Mouse (Mus musculus) induced T-regulatory cell, adult 2 months (primary cell): ENCODE data around the gene Lipo3.
"Not testable (repeated sequence)": the region's sequence is repeated elsewhere in the genome, so short reads cannot be mapped to it uniquely, and the experiment has no call there.

Experiments
- DNase-seq: peaks from one replicate; pipeline ENCODE4 v3.0.0-alpha.2; 2012; ENCODE audit warnings: low read depth

Gene Lipo3

GRCm38 (mm10) chr19:33761287-33762086 lies at the start of gene Lipo3:
Gene Lipo3, minus strand, starts transcription at chr19:33761951.
- not testable (repeated sequence) for DNase-seq

DNA sequence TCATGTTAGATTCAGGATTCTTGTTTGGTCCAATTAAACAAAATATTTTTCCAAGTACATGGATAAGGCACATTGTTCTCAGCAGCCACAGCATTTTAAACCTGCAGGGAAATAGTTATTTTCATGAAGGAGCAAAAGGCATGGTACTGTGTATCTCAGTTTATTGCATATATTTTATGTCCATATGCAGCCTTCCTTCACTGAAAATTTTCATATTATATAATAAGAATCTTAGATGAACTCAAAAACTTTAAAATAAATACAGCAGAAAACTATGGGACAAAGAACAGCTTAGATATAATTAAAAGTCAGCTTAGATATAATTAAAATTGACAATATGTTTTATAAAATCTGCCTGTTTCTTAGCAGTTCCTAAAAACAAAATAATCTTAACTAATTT lies 25.6 kb upstream of the Lipo3 start, which contains the start of gene Lipo1:
Gene Lipo1, minus strand, starts transcription at position 101 of the 400 bp plus-strand sequence.
- not testable (repeated sequence) for DNase-seq

DNA sequence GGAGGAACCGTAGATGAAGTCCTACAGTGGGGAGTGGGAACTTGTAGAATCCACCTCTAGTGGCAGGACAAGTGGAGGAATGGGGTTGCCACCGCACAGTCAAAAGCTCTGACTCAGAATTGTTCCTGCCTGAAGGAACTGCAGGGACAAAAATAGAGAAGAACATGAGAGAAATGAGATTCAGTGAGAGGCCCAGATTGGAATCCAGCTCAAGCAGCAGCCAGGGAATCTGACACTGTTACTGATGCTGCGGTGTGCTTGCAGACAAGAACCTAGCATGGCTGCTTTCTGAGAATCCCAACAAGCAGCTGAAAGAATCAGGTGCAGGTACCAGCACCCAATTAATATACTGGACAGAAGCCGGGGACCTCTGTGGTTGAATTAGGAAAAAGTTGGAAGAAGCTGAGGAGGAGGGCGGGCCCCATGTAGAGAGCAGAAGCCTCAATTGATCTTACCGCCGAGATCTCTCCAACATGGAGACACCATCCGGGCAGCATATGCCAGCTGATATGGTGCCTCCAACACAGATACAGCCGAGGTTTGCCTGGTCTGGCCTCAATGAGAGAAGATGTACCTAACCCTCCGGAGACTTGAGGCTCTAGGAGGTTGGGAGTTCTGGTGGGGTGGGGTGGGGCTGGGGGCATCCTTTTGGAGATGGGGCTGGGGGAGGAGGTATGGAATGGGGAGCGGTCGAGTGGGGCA lies 25.0 kb upstream of the Lipo3 start:
- DNase-seq: no peak

- not testable (repeated sequence) for DNase-seq
Observed at GRCm38 (mm10) chr19:33751259-33751658, 10.5 kb downstream of the Lipo3 start, which contains the start of gene Lipo2. Gene Lipo2, minus strand, starts transcription at chr19:33751359.

GRCm38 (mm10) chr19:33625152-33625551 lies 136.6 kb downstream of the Lipo3 start, which contains the start of gene Gm8978:
Gene Gm8978, minus strand, starts transcription at chr19:33625252.
- not testable (repeated sequence) for DNase-seq

DNA sequence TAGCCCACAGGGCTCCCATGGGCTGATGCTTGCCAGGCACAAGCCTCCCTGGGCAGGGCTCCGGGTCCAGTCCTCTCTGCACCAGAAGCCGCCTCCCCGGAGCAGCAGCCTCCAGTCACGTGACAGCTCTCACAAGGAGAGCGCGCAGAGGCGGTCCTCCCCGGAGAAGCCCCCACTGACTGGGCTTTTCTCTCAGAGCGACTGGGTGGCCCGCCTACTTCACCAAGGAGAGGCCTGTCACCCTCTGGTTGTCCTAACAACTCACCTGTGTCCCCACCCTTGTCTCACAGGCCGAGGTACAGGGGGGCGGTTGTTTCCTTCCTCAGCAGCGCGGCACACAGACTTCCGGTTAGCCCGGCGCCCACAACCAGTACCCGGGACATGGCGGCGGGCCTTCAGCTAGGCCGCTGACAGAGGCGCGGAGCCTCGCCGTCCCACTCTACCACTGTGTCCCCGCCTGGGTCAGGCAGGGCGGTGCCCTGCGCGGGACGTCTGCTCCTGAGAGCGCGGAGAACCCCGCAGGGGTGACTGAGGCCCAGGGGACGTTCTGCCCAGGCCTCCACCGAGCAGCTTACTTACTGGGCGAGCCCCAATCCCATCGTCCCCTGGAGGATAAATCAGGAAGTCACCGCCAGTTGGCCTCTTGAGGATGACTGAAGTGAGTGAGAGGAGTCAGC lies 172.0 kb downstream of the Lipo3 start:
- peak; percentile 69 for DNase-seq

DNA sequence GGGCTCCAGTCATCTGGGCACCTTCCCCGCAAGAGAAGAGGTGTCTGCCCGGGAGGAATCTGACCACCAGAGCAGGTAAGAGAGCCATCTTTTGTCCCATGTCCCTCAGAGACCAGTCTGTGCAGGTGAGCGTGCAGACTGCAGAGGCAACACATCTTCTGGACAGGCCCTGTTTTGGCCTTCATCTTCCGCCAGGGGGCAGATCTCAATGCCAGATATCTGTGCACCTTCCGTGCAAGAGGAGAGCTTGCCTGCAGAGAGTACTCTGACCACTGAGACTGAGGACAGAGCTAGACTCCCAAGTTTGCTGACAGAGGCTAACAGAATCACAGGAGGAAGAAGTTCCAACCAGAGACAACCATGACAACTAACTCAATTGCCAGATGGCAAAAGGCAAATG lies 193.2 kb downstream of the Lipo3 start:
- DNase-seq: not testable (repeated sequence)

GRCm38 (mm10) chr19:33517680-33518079 lies 244.1 kb downstream of the Lipo3 start, which contains the start of gene Lipo4:
Gene Lipo4, minus strand, starts transcription at chr19:33517780.
- no peak for DNase-seq
